Mouse (Mus musculus) CH12F3 (cell line): ENCODE data around the gene Gm21969.

Experiments
- in situ Hi-C: fragments of 300-500 bp; cut with MboI; formaldehyde crosslinking; loops from 2 replicates; pipeline ENCODE4 v1.14.3; 2020; ENCODE audit warnings: low sequenced_read_pairs

Gm21969 gene

GRCm38 (mm10) chr4:139616276-139617000 is 13.5 kb downstream of the Gm21969 start:
- in situ Hi-C loops = no loop called here

DNA sequence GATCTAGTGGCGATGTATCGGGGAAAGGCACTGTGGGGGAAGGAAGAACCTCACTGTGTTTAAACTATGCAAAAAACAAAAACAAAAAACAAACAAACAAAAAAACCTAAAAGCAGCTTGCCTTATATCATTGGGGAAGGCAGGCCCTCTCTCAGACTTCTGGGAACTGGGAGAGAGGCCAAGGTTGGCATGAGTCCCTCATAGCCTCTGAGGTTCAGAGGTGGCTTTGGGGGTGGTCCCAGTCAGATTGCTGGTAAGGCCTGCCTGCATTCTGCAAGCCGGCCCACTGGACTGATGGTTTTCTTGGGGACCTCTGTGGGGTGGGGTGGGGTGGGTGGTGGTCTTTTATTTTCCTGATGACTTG is 14.0 kb downstream of the Gm21969 start:
- in situ Hi-C loops = no loop called here

GRCm38 (mm10) chr4:139619765-139620164 is 16.8 kb downstream of the Gm21969 start:
- in situ Hi-C loops = no loop called here

DNA sequence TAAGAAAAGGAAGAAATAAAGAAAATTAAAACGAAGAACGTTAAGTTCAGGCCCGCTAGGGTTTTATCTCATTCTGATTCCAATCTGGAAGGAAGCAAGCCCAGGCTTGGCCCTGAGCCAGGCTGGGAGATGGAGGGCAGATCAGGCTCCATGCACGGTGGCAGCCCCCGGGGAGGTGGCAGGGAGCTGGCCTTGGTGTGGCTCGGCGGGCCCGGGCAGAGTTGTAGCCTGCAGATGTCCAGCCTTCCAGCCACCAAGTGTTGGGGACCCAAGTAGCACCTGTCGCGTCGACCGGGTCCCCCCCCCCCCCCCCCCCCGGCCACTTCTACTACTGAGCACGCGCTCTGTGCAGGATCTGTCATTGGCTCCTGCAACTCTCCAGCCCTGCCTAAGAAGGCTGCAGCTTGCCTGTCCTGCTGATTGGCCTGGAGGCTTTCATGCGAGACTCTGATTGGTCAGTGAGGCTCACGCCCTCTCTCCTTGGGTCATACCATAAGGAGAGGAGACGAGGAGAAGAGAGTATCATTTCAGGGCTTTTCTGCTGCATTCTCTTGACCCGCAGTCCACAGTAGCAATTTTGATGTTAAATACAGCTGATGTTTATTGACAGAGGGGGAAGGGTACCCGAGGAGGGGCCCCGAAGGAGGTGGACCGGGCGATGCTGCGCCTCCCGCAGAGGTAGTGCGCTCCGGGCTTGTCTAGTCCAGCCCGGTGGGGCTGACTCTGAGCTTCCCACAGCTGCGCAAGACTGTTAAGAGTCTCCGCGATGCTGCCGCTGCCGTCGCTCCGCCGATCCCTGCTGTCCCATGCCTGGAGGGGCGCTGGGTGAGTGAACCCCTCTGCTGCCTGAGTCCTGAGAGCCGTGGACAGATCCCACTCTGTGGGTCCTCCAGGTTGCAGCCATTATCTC is 19.6 kb downstream of the Gm21969 start, which contains the start of gene Aldh4a1:
Aldh4a1 (plus strand) TSS at position 494 of the 910 bp plus-strand sequence.
- in situ Hi-C loops = no loop called here

- in situ Hi-C loops = no loop called here
These were observed 20.6 kb downstream of the Gm21969 start for GRCm38 (mm10) chr4:139623434-139624115.

DNA sequence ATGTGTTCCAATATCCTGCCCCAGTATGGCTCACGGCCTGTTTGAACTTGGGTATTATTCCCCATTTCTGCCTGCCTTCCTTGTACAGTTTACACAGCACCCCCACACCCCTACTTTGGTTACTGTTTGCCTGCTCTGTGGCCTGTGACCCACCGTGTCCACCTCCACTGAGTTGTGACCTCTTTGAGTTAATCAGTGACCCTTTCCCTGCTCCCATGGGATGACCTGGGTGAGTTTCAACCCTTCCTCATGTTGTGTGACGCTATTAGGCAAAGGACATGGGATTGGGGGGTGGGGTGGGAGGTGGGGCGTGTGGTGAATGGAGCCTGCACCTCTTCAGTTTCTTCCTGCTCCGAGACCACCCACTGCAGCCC is 21.1 kb downstream of the Gm21969 start:
- in situ Hi-C loops = no loop called here

DNA sequence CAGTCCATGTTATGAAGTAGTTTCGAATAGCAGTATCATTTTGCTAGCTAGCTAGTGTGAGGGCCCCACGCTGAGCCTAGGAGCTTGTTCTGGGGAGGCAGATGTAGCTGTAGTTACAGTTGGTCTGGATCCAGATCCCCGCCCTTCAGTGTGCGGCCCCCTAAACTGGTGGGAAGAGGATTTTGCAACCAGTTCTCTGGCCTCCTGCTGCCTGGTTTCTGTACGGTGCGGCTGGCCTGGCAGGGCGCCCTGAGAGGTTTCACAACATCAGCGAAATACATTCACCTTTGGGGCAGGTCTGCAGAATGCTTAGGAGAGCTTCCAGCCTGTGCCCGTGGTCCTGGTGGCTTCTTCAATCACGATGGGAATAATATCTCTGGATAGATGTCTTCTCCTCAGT is 21.7 kb downstream of the Gm21969 start:
- in situ Hi-C loops = no loop called here

GRCm38 (mm10) chr4:139627361-139627760 is 24.4 kb downstream of the Gm21969 start:
- in situ Hi-C loops = no loop called here

DNA sequence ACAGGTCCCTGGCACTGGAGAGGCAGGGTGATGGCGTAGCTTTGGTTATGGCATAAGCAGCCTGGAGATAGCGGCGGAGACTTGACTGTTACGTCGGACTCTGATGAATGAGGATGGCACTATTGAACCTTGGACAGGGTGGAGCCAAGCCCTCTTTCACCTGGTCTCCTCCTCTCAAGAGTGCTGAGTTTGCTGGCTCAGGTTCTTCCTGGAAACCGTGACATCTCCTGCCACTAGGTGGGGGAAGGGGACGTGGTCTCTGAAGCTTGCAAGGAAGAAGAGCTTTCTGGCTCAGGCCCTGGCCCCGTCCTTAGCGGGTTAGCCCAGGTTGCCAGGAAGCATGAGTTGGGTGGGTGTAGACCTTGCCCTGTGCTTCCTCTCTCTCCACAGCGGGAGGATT is 27.2 kb downstream of the Gm21969 start:
- in situ Hi-C loops = loop anchor here (10.0 kb wide), 1 partner anchor 135 kb away; no protein-coding TSS in a partner anchor

- in situ Hi-C loops = loop anchor here (10.0 kb wide), 1 partner anchor 136 kb away; no protein-coding TSS in a partner anchor
These were observed 28.2 kb downstream of the Gm21969 start for GRCm38 (mm10) chr4:139631141-139631540.

- in situ Hi-C loops = loop anchor here (10.0 kb wide), 1 partner anchor 137 kb away; no protein-coding TSS in a partner anchor
These were observed 28.7 kb downstream of the Gm21969 start for GRCm38 (mm10) chr4:139631569-139632253.

- in situ Hi-C loops = loop anchor here (10.0 kb wide), 1 partner anchor 137 kb away; no protein-coding TSS in a partner anchor
These were observed 29.2 kb downstream of the Gm21969 start for GRCm38 (mm10) chr4:139632254-139632580.

GRCm38 (mm10) chr4:139636373-139636772 is 33.4 kb downstream of the Gm21969 start:
- in situ Hi-C loops = loop anchor here (10.0 kb wide), 1 partner anchor 142 kb away; no protein-coding TSS in a partner anchor

DNA sequence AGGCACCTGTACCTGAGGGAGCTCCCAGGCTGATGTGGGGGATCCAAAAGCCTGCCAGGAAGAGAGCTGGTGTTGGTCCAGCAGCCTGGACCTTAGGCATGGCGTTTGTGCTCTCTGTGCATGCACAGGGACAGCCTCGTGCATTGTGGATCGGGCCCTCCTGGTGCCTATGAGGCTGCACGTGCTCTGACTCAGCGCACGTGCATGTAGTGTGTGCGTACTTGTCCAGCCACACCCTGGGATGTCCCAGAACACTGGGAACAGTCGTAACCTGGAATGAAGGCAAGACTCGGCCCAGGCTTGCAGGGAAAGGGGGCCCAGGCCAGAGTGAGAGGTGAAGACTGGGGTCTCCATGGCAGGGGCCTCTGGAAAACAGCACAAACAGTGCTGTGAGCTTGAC is 34.9 kb downstream of the Gm21969 start:
- in situ Hi-C loops = loop anchor here (10.0 kb wide), 1 partner anchor 143 kb away; no protein-coding TSS in a partner anchor

- in situ Hi-C loops = loop anchor here (10.0 kb wide), 1 partner anchor 144 kb away; no protein-coding TSS in a partner anchor
These were observed 35.4 kb downstream of the Gm21969 start for GRCm38 (mm10) chr4:139638356-139638755.

GRCm38 (mm10) chr4:139639801-139640200 is 36.8 kb downstream of the Gm21969 start:
- in situ Hi-C loops = loop anchor here (10.0 kb wide), 1 partner anchor 145 kb away; no protein-coding TSS in a partner anchor

DNA sequence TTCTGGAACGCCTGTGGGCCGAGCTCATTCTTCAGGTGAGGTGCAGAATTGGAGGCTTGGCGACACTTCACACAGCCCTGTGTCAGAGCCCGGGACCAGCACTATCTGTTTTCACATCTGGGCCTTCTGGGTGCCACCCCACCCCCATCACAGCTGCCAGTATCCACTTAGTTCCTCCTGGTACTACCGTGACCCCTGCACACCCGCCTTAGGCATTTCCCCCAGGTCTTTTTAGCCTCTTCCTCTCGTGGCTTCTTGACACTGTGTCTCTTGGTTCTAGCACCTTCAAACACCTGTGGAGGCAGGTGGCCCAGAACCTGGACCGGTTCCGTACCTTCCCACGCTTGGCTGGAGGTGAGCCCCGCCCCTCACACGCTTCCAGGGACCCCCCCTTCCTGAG is 37.3 kb downstream of the Gm21969 start:
- in situ Hi-C loops = no loop called here

DNA sequence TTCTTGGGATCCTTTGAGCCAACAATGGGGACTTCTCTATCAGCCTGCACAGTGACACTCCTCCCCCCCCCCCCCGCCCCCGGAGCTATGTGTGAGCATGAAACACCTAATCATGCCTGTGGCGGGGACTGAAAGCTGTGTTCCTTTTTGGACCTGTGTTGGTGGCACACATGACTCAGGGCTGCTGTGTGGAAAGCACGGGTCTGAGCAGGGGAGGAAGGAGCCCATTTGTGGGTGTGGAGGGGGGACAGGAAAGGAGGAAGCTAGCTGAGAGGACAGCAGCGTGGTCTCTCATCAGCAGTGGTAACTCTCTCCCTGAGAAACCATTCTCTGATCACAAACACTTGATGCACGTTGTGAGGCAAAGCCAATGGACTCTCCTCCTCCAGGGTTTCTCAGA is 37.8 kb downstream of the Gm21969 start:
- in situ Hi-C loops = no loop called here

GRCm38 (mm10) chr4:139641829-139642425 is 38.9 kb downstream of the Gm21969 start:
- in situ Hi-C loops = no loop called here

- in situ Hi-C loops = no loop called here
These were observed 41.0 kb downstream of the Gm21969 start for GRCm38 (mm10) chr4:139643972-139644371.
